Mouse (Mus musculus) lung, embryonic 15.5 days (tissue): ENCODE results near the gene 9130230L23Rik. TPM values are rescaled to one million over a fixed set of nuclear protein-coding genes. Genes with fewer than 3 reads are reported as not detected.
A peak's percentile ranks its signal among the peaks of the same experiment; 100 is the strongest.
"Not testable (repeated sequence)": the region's sequence is repeated elsewhere in the genome, so short reads cannot be mapped to it uniquely, and the experiment has no call there.

Experiments
- ATAC-seq: fragments of 200-750 bp; cut with Nextera tagmentation; 2 replicates; pipeline ENCODE4 v1.8.0; 2017; ENCODE audit warnings: moderate number of reproducible peaks, borderline replicate concordance; ENCODE audit not compliant: low FRiP score, low TSS enrichment; ENCODE audit errors: extremely low read depth
- H3K27ac ChIP-seq: fragments of 300-500 bp; sonication (generic); 2 replicates; pipeline ENCODE4 v1.5.1; 2015; ENCODE audit warnings: moderate library complexity, mild to moderate bottlenecking, inconsistent platforms
- H3K27me3 ChIP-seq: fragments of 300-500 bp; sonication (generic); 2 replicates; pipeline ENCODE4 v1.6.1; 2015; ENCODE audit warnings: inconsistent platforms
- H3K36me3 ChIP-seq: fragments of 300-500 bp; sonication (generic); 2 replicates; pipeline ENCODE4 v1.6.1; 2015; ENCODE audit warnings: inconsistent platforms
- H3K4me1 ChIP-seq: fragments of 300-500 bp; sonication (generic); 2 replicates; pipeline ENCODE4 v1.6.1; 2015; ENCODE audit warnings: inconsistent platforms
- H3K4me2 ChIP-seq: fragments of 300-500 bp; sonication (generic); 2 replicates; pipeline ENCODE4 v1.6.1; 2015; ENCODE audit warnings: inconsistent platforms, mild to moderate bottlenecking, moderate library complexity
- H3K4me3 ChIP-seq: fragments of 300-500 bp; sonication (generic); 2 replicates; pipeline ENCODE4 v1.5.1; 2015; ENCODE audit warnings: mild to moderate bottlenecking, inconsistent platforms
- H3K9ac ChIP-seq: fragments of 300-500 bp; sonication (generic); 2 replicates; pipeline ENCODE4 v1.6.1; 2015; ENCODE audit warnings: inconsistent platforms
- H3K9me3 ChIP-seq: fragments of 300-500 bp; sonication (generic); 2 replicates; pipeline ENCODE4 v1.6.1; 2016; ENCODE audit warnings: inconsistent platforms
- WGBS: fragments of 180-500 bp; shearing (Covaris S2); methylation state at CpG from one replicate; pipeline ENCODE4 v1.1.7; 2015; 5-methylcytosine and 5-hydroxymethylcytosine counted together
- polyA plus RNA-seq: library from polyadenylated mRNA; unstranded; fragments of >200 nt; fragmentation: Nextera tagmentation; extraction: Ambion mirVana; gene quantifications from 2 replicates; pipeline ENCODE4 v1.2.1, GENCODE M21; 2015

The 9130230L23Rik gene
- polyA plus RNA-seq, 1 experiment from 2014 or later, result 1.5 TPM

GRCm38 (mm10) chr5:66001232-66001631 is 2.9 kb downstream of the 9130230L23Rik start:
- H3K9me3 ChIP-seq, result no peaks in the 10 kb centered on the region
- no peak for ATAC-seq
- H3K27ac ChIP-seq, result no peak overlapping the region
- H3K4me3 ChIP-seq, result no peak overlapping the region
- H3K27me3 ChIP-seq, result no peaks in the 10 kb centered on the region
- WGBS, result 72% methylated on average over 5 of the region's 5 CpGs
- H3K4me2 ChIP-seq, result no peak overlapping the region
- H3K9ac ChIP-seq, result no peak overlapping the region
- 0 out of 2 replicates have a peak, but pooled peaks cover 8% of the 10 kb centered on the region for H3K4me1 ChIP-seq
- H3K36me3 ChIP-seq, result no peaks in the 10 kb centered on the region

- H3K36me3 ChIP-seq, result no peaks in the 10 kb centered on the region
- H3K27ac ChIP-seq, result peak overlapping the region; percentile 7; the same call in 1 of the 2 replicates
- H3K4me2 ChIP-seq, result no peak overlapping the region
- H3K4me1 ChIP-seq, result 0 out of 2 replicates have a peak, but pooled peaks cover 8% of the 10 kb centered on the region
- WGBS, result 33% methylated on average over 6 of the region's 6 CpGs
- no peak for ATAC-seq
- H3K9ac ChIP-seq, result no peak overlapping the region
- no peaks in the 10 kb centered on the region for H3K9me3 ChIP-seq
- H3K4me3 ChIP-seq, result no peak overlapping the region
- no peaks in the 10 kb centered on the region for H3K27me3 ChIP-seq
Observed at GRCm38 (mm10) chr5:66000567-66001125, 3.4 kb downstream of the 9130230L23Rik start.

GRCm38 (mm10) chr5:66000074-66000473 is 4.0 kb downstream of the 9130230L23Rik start:
- Histone ChIP-seq H3K4me2 (no peak overlapping the region), H3K36me3 (no peaks in the 10 kb centered on the region), H3K9me3 (no peaks in the 10 kb centered on the region), H3K27me3 (no peaks in the 10 kb centered on the region), H3K27ac (peak overlapping the region; percentile 7; the same call in 1 of the 2 replicates), H3K4me3 (no peak overlapping the region), H3K4me1 (0 out of 2 replicates have a peak, but pooled peaks cover 8% of the 10 kb centered on the region), H3K9ac (no peak overlapping the region)
- WGBS, result 59% methylated on average over 7 of the region's 7 CpGs
- ATAC-seq, result peak; percentile 19; the same call in 1 of the 2 replicates

GRCm38 (mm10) chr5:65999106-65999505 is 5.0 kb downstream of the 9130230L23Rik start:
- no peak overlapping the region for H3K4me3 ChIP-seq
- H3K4me1 ChIP-seq, result 0 out of 2 replicates have a peak, but pooled peaks cover 5% of the 10 kb centered on the region
- H3K27me3 ChIP-seq, result no peaks in the 10 kb centered on the region
- no peak overlapping the region for H3K27ac ChIP-seq
- 74% methylated on average over 7 of the region's 7 CpGs for WGBS
- H3K9ac ChIP-seq, result no peak overlapping the region
- H3K9me3 ChIP-seq, result no peaks in the 10 kb centered on the region
- no peak overlapping the region for H3K4me2 ChIP-seq
- no peak for ATAC-seq
- H3K36me3 ChIP-seq, result no peaks in the 10 kb centered on the region

GRCm38 (mm10) chr5:65997813-65998212 is 6.3 kb downstream of the 9130230L23Rik start:
- Histone ChIP-seq H3K27ac (no peak overlapping the region), H3K27me3 (no peaks in the 10 kb centered on the region), H3K9me3 (no peaks in the 10 kb centered on the region), H3K4me3 (no peak overlapping the region), H3K9ac (no peak overlapping the region), H3K4me2 (no peak overlapping the region), H3K36me3 (no peaks in the 10 kb centered on the region), H3K4me1 (no peaks in the 10 kb centered on the region)
- ATAC-seq, result no peak

GRCm38 (mm10) chr5:65994643-65995042 is 9.4 kb downstream of the 9130230L23Rik start:
- no peak overlapping the region for H3K4me3 ChIP-seq
- 47% methylated on average over 6 of the region's 6 CpGs for whole genome bisulfite sequencing
- ATAC-seq, result no peak
- no peaks in the 10 kb centered on the region for H3K36me3 ChIP-seq
- H3K27ac ChIP-seq, result no peak overlapping the region
- no peaks in the 10 kb centered on the region for H3K9me3 ChIP-seq
- no peak overlapping the region for H3K4me2 ChIP-seq
- no peaks in the 10 kb centered on the region for H3K4me1 ChIP-seq
- H3K27me3 ChIP-seq, result no peaks in the 10 kb centered on the region
- H3K9ac ChIP-seq, result no peak overlapping the region

- no peak for ATAC-seq
- no peak overlapping the region for H3K9ac ChIP-seq
- no peaks in the 10 kb centered on the region for H3K36me3 ChIP-seq
- no peak overlapping the region for H3K27ac ChIP-seq
- no peak overlapping the region for H3K4me3 ChIP-seq
- H3K4me2 ChIP-seq, result no peak overlapping the region
- no peaks in the 10 kb centered on the region for H3K4me1 ChIP-seq
- no peaks in the 10 kb centered on the region for H3K27me3 ChIP-seq
- no peaks in the 10 kb centered on the region for H3K9me3 ChIP-seq
- 82% methylated on average over 2 of the region's 2 CpGs for WGBS
Observed at GRCm38 (mm10) chr5:65991191-65991590, 12.9 kb downstream of the 9130230L23Rik start.

GRCm38 (mm10) chr5:65987004-65987403 is 17.1 kb downstream of the 9130230L23Rik start:
- 71% methylated on average over 3 of the region's 3 CpGs for WGBS
- not testable (repeated sequence) for H3K36me3 ChIP-seq, H3K4me1 ChIP-seq, ATAC-seq, H3K4me3 ChIP-seq, H3K27ac ChIP-seq, H3K27me3 ChIP-seq, H3K4me2 ChIP-seq, H3K9me3 ChIP-seq, H3K9ac ChIP-seq

- ATAC-seq, result no peak
- H3K9ac ChIP-seq, result no peak overlapping the region
- H3K27me3 ChIP-seq, result no peaks in the 10 kb centered on the region
- no peaks in the 10 kb centered on the region for H3K9me3 ChIP-seq
- no peak overlapping the region for H3K27ac ChIP-seq
- no peaks in the 10 kb centered on the region for H3K4me1 ChIP-seq
- no peak overlapping the region for H3K4me3 ChIP-seq
- H3K4me2 ChIP-seq, result no peak overlapping the region
- no peaks in the 10 kb centered on the region for H3K36me3 ChIP-seq
- 90% methylated on average over 5 of the region's 5 CpGs for WGBS
Observed at GRCm38 (mm10) chr5:65986426-65986825, 17.7 kb downstream of the 9130230L23Rik start.

- no peak for ATAC-seq
- Histone ChIP-seq H3K36me3 (no peaks in the 10 kb centered on the region), H3K27ac (no peak overlapping the region), H3K4me3 (no peak overlapping the region), H3K4me1 (no peaks in the 10 kb centered on the region), H3K4me2 (no peak overlapping the region), H3K9ac (no peak overlapping the region), H3K27me3 (no peaks in the 10 kb centered on the region), H3K9me3 (no peaks in the 10 kb centered on the region)
- 89% methylated on average over 13 of the region's 13 CpGs for WGBS
Observed at GRCm38 (mm10) chr5:65975731-65976130, 28.4 kb downstream of the 9130230L23Rik start.

- Histone ChIP-seq H3K36me3 (no peaks in the 10 kb centered on the region), H3K4me1 (no peaks in the 10 kb centered on the region), H3K9ac (no peak overlapping the region), H3K9me3 (no peaks in the 10 kb centered on the region), H3K4me3 (no peak overlapping the region), H3K27me3 (no peaks in the 10 kb centered on the region), H3K27ac (no peak overlapping the region), H3K4me2 (no peak overlapping the region)
- no peak for ATAC-seq
- 48% methylated on average over 2 of the region's 2 CpGs for WGBS
Observed at GRCm38 (mm10) chr5:65973189-65973588, 30.9 kb downstream of the 9130230L23Rik start.

GRCm38 (mm10) chr5:65968004-65968403 is 36.1 kb downstream of the 9130230L23Rik start:
- Histone ChIP-seq H3K4me1 (no peaks in the 10 kb centered on the region), H3K27ac (no peak overlapping the region), H3K9me3 (no peaks in the 10 kb centered on the region), H3K4me2 (no peak overlapping the region), H3K36me3 (no peaks in the 10 kb centered on the region), H3K27me3 (no peaks in the 10 kb centered on the region), H3K9ac (no peak overlapping the region), H3K4me3 (no peak overlapping the region)
- 87% methylated on average over 3 of the region's 3 CpGs for WGBS
- ATAC-seq, result no peak

- no peaks in the 10 kb centered on the region for H3K36me3 ChIP-seq
- no peaks in the 10 kb centered on the region for H3K9me3 ChIP-seq
- H3K27ac ChIP-seq, result no peak overlapping the region
- H3K4me3 ChIP-seq, result no peak overlapping the region
- no peak overlapping the region for H3K9ac ChIP-seq
- ATAC-seq, result no peak
- no peaks in the 10 kb centered on the region for H3K27me3 ChIP-seq
- no peak overlapping the region for H3K4me2 ChIP-seq
- 61% methylated on average over 12 of the region's 12 CpGs for WGBS
- H3K4me1 ChIP-seq, result no peaks in the 10 kb centered on the region
Observed at GRCm38 (mm10) chr5:65967091-65967490, 37.0 kb downstream of the 9130230L23Rik start.
